Mouse (Mus musculus) heart, postnatal 36 days (tissue): Measurements from ENCODE around the gene Snta1. TPM values are rescaled to one million over a fixed set of nuclear protein-coding genes. Genes with fewer than 3 reads are reported as not detected.
A peak's percentile ranks its signal among the peaks of the same experiment; 100 is the strongest.

Source experiments
- DNase-seq, 2 experiments: peaks; one replicate each; pipeline ENCODE4 v3.0.0; 2021 to 2022
- intact Hi-C: fragments of 180-260 bp; cut with DNase I; formaldehyde crosslinking; loops from one replicate; pipeline ENCODE4 v1.15.1; 2025
- total RNA-seq, 2 experiments: library from RNA; stranded (reverse); gene quantifications; 2 replicates each; pipeline ENCODE4 v1.2.3; 2021

Gene Snta1
- total RNA-seq, 2 experiments from 2014 or later, result 70.2 to 99.0 TPM

GRCm38 (mm10) chr2:154423548-154423947 is 15.6 kb upstream of the Snta1 start:
- intact Hi-C loops, result no loop called here
- no peak for DNase-seq

DNA sequence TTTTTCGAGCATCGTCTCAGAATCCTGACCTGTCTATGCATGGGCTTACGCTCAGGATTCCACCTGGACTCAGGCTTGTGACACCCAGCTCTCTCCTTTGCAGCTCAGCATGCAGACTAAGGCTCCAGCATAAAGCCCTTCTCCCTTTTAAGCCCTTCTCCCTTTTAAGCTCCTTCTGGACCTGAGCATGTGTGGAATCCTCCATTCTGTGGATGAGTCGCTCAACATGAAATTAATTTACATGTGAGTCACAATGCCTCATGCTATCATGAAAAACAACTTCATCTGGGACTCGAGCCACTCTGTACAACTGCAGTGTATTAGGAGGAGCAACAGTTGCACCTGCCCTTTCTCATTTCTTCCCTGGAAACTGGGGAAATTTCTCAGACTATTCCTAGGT is 14.3 kb upstream of the Snta1 start:
- no peak for DNase-seq
- intact Hi-C loops, result no loop called here

- intact Hi-C loops, result no loop called here
- no peak for DNase-seq
These were observed 13.2 kb upstream of the Snta1 start for GRCm38 (mm10) chr2:154420942-154421731.

- no peak for DNase-seq
- intact Hi-C loops, result no loop called here
These were observed 12.0 kb upstream of the Snta1 start for GRCm38 (mm10) chr2:154419631-154420515.

DNA sequence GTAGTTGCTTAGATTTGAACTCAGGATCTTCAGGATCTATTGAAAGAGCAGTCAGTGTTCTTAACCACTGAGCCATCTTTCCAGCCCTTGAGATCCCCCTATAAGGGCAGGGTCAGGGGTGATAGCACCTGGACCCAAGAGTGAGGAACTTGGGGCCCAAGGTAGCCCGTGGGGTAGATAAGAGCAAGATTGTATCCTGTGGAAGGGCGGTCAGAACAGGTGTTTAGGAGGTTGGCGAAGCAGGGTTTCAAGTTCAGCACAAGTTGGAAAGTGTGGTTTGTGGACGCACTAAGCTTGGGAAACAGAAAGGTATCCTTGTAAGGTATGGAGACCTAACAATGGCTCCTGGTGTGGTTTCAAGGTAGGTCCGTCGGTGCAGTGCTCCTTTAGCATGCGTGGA is 10.1 kb upstream of the Snta1 start:
- DNase-seq, result no peak
- intact Hi-C loops, result no loop called here

- DNase-seq, result peak; percentile 74 to 86
- intact Hi-C loops, result loop anchor here (2.0 kb wide), 3 partner anchors 122 to 526 kb away; partner anchors contain the start of genes 4930519P11Rik and Zfp341
These were observed 9.2 kb upstream of the Snta1 start for GRCm38 (mm10) chr2:154417107-154417506.

- intact Hi-C loops, result no loop called here
- no peak for DNase-seq
These were observed 4.2 kb upstream of the Snta1 start for GRCm38 (mm10) chr2:154412018-154412666.

DNA sequence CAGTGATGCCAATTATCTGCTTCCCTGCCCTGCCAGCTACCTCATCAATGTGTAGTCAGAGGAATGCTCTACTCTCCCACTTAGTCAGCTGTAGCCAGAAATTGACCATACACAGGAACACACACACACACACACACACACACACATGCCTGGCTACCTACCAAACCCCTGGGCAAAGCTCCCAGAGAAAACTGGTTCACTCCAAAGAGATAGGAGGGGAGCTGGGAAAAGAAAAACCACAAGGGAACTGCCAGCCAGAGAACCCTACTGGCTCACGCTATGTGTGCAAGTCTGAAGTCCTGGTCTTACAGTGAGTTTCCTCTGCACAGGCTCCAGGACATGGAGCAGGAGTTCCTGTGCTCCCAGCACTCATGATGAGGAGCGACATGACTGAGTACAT is 2.5 kb upstream of the Snta1 start:
- peak; percentile 58 to 59 for DNase-seq

DNA sequence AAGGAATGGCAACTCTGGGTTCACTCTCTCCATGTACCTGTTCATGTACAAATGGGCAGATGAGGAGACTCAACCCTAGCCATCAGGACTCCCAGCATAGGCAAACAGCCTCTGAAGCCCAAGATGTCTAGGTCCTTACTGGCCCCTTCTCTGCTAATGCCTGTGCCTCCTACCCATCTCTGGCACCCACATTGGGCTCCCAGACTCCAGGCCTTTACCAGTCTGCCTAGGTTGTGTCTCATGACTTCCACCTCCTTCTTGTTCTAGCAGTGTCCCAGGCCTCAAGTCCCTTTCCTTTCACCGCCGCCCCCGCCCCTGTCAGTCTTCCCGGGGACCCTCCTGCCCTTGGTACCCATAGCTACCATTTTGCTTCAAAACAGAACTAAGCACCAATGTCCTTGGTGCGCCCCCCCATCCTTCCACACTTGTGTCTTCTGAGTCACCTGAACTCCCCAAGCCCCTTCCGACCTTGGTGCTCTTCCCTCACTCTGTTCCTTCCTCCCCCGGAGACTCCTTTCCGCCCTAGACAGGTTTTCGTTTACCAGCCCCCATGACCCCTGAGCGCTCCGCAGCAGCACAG is 746 bp downstream of the Snta1 start:
- DNase-seq, result peak in 1 of 2 experiments; percentile 24
- intact Hi-C loops, result no loop called here

More for the DNA sequence above, 2.5 kb upstream of the Snta1 start:
- intact Hi-C loops, result no loop called here

DNA sequence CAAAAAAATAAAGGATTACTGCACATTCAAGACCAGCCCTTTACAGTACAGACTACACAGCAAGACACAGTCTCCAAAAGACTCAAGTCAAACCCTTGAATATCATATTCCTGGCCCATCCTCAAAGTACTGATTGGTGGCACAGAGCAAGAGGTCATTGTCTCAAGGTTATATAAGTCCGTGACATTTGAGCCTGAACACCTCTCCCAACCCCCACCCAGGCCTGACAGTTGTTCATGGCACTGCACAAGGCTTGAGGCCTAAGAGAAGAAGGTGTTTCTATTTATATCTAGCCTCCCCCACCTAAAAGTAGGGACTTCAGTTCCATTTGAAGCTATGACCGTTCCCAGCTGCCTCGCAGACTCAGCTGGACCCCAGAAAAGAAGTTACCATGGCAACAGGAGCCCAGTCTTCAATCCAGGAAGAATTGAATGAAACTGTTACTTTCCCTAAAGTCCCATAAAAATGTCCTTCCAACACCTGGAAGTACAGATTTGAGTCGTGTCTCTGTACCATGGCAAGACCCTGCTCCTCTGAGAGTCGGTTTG is 2.4 kb downstream of the Snta1 start:
- no peak for DNase-seq
- intact Hi-C loops, result no loop called here

DNA sequence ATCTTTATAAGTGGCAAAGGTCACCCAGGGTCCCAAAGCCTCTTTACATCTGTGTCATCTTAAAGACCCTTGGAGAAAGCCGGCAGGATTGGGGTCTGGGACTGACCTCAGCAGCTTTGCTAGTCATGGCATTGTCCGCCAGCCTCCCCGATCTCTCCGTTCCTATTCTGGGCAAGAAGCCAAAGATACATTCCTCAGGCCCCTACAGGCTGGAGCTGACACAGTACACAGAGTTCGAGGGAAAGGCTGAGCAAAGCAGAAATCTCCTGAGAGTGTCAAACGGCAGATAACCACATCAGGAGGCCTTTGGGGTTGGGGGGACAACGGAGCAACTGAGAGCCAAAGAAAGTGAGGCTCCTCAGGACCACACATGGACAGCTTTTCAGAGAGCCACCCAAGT is 5.1 kb downstream of the Snta1 start:
- peak; percentile 45 to 54 for DNase-seq
- intact Hi-C loops, result no loop called here

- intact Hi-C loops, result no loop called here
These were observed 5.9 kb downstream of the Snta1 start for GRCm38 (mm10) chr2:154401976-154402375.

DNA sequence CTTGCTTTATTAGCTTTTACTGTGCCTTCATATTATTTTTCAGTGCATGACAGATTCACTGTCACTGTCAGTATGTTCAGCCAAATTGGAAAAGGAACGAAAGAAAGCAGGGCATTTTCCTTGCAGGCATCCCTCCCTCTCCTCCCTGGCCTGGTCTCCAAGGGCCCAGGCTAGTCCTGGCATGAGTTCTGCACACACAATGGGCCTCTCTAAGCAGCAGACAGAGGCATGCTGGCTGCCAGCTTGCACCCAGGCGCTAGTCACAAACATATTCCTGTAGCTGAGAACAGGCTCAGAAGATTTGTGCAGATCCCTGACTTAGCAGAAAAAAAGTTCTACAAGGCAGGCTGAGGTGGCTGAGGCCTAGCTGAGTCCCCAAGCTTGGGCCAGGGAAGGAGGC is 8.6 kb downstream of the Snta1 start:
- DNase-seq, result no peak
- intact Hi-C loops, result no loop called here

More at GRCm38 (mm10) chr2:154401976-154402375, 5.9 kb downstream of the Snta1 start:
- DNase-seq, result no peak

GRCm38 (mm10) chr2:154398267-154398666 is 9.6 kb downstream of the Snta1 start:
- intact Hi-C loops, result no loop called here
- DNase-seq, result no peak

GRCm38 (mm10) chr2:154396529-154396928 is 11.4 kb downstream of the Snta1 start:
- DNase-seq, result no peak
- intact Hi-C loops, result no loop called here

GRCm38 (mm10) chr2:154394602-154395001 is 13.3 kb downstream of the Snta1 start:
- intact Hi-C loops, result no loop called here
- DNase-seq, result no peak

GRCm38 (mm10) chr2:154390180-154390964 is 17.5 kb downstream of the Snta1 start:
- DNase-seq, result peak; percentile 86 to 88
- intact Hi-C loops, result no loop called here

GRCm38 (mm10) chr2:154379103-154379502 is 28.8 kb downstream of the Snta1 start:
- DNase-seq, result no peak
- intact Hi-C loops, result no loop called here

GRCm38 (mm10) chr2:154374807-154375601 is 32.9 kb downstream of the Snta1 start:
- peak; percentile 60 to 63 for DNase-seq
- intact Hi-C loops, result loop anchor here (2.0 kb wide), 1 partner anchor 14 kb away; no protein-coding TSS in a partner anchor
